Mouse (Mus musculus): ENCODE measurements at regions not wholly inside any gene's neighbourhood (a gene's known extent, or its start where the extent isn't known, plus 50 kb on each side); places are given as distances from the start of the nearest gene placed in this dataset.
A peak's percentile ranks its signal among the peaks of the same experiment; 100 is the strongest.

DNA sequence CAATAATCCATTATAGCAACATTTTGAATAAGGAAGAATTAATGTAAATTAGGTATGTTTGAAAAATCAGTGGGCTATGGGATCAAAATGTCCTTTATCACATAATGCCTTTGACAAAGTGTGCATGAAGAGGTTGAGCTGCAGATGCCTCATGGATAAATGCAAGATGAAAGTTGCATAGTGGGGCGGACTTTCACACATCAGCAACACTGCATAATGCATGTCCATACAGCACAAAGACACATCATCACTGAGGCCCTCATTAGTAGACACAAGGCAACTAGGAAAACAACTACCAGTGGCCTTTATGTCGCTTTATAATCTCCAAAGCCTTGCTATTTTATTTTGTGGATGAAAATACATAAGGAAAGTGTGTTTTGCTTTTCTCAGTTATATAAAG is 105.8 kb upstream of the Rap2b start:
- no peak for DNase-seq (ENCODE audit: low read depth)

DNA sequence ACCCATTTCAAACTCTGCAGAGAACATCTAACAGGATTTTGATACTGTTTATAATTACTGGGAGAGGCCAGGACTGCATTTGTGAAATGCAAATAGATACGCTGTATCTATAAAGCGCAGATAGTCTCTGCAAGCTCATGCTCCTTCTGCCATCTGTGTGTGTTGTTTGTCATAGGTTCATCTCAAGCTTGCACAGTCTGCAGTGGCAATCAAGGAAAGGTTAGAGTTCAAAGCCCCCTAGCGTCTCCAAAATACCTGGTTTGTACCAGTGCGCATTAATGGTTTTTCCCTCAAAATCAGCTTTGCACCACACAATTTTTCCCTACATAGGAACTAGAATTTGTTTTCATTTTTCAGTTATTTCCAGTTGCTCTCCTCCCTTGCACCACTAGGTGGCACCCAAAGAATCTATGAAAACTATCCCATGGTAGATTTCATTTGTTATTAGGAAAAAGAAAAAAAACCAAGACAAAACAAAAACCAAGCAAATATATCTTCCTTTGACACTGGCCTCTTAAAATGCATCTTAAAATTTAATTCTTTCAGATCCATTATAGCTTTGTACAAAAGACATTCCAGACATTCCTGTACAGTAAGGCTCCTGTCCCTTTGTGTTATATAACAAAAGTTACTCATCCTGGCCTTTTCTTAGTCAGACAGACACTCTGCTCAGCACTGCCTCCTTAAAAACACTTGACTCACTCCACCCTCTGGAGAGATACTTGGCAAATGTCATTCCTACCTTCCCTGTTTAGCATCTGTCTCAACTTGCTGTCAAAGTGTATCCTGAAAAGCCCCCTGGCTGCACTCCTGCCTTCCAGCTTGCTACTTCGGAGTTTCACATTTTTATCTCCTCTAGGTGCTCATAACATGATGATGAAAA is 92.7 kb upstream of the Rap2b start:
- peak; percentile 56 for DNase-seq (ENCODE audit: low read depth)

DNA sequence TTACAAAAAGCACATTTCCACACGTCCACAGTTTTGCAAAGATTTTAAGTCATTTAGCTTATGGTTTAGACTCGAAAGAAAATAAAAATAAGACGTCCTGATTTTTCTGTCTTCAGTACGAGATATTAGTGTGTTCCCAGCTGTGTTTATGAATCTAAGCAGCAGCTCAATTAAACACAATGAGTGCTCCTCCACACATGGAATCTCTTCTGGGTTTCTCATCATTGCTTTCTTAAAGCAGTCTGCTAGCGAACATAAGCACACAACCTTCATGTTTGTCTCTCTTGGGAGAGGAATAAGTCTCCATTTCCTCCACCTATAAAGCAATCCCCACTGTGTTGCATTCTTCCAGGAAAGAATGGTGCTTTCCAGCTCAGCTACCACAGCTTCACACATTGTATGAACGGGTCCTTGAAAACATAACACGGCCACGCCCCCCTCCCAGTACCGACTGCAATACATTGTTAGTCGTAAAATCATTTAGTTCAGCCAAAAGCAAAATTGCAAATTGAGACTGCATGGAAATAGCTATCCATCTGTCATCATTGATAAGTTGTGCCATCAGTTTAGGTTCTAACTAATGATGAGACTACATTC is 75.4 kb upstream of the Rap2b start:
- DNase-seq (ENCODE audit: low read depth) = no peak

DNA sequence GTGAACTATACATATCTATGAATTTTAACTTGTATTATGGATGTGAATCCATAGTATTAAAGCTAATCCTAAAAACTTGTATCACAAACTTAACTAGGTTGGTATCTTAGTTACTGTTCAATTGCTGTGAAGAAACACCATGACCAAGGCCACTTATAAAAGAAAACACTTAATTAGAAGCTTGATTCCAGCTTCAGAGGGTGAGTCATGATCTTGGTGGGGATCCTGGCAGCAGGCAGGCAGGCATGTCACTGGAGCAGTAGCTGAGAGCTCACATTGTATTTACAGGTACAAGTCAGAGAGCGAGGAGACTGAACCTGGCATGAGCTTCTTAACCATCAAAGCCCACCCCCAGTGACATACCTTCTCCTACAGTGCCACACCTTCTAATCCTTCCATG is 73.2 kb upstream of the Rap2b start:
- no peak for DNase-seq (ENCODE audit: low read depth)

DNA sequence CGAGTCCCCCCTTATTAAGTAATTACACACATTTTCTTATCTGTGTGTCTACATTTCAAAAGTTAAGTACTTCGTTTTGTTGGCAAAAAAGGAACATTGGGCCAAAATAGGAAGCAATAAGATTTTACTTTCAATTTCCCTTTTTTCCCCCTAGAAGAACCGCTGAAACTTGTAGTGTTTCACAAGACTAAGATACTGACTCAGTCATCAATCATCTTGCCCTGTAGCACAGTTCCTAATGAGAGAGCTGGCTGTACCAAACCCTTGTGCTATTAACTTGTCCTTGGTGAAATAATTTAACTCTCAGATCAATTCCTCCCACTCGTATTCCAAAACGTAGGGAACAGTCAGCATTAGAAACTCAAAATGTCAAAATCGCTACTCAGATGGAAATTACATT is 66.6 kb upstream of the Rap2b start:
- no peak for DNase-seq (ENCODE audit: low read depth)

DNA sequence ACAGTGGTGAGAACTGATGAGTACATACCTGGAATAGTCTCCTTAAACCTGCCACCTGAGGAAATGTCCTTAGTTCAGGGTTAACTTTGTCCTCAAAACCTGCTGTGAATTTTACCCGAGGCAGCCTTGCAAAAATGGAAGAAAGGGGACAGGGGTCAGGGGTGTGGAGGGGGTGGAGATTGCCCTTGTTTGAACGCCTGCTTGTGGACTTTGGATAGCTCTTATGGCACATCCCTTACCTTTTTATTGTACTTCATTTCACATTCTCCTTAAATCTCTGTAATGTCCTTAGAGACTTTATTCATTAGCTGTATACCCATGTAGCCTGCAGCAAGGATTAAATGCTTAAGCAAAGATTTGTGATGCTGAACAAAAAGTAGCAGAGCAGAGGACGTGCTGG is 64.1 kb upstream of the Rap2b start:
- no peak for DNase-seq (ENCODE audit: low read depth)

DNA sequence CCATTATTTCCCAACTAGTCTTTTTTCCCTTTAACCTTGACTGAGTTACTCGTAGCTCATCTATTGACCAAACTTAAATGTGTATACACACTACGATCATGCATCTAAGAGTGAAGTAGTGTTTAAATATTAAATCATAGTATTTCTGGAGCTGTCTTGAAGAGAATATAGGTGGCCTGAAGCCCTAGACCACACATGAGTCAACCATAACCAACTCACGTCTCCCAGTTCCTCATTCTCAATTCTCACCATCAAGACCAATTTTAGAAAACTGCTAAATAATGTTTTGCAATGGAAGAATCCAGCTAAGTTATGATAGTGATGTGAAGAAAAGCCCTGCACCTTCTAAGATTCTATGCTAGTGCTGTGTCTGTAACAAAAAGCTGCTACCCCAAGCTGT is 59.2 kb upstream of the Rap2b start:
- no peak for DNase-seq (ENCODE audit: low read depth)

DNA sequence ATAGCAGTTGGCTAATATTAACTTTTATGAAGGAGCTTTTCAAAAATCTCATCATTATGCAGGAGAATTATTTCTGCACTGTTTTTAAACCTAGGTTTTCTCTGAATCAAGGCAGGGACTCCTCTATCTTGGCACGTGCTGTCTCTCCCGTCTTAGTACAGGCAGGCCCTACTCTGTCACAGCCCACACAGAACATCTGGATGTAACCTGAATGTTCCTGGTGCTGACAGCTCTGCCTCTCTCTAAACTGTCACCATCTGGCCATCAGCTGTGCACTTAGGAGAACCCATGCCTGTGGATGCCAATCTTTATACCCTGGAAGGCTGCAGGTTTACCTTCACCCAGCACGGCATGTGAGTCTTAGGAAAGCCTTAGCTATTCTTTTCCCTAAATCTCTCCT is 58.0 kb upstream of the Rap2b start:
- DNase-seq (ENCODE audit: low read depth) = no peak

DNA sequence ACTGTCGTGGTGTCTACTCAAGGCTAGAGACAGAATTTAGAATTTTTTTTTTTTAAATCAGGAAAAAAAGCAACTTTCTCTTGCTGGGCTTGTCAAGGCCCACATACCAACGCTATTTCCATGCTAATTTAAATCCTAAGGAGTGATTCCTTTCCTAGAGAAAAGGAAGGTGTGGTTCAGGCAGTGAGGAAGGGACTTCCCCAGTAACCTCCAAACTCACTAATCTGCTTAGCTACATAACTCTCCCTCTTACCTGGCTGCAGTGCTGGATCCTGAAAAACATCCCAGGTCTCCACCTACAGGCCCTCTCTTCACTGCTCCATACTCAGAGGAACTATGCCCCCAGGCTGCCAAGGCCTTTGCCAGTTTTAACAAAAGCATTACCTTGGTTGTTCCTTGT is 55.1 kb upstream of the Rap2b start:
- DNase-seq (ENCODE audit: low read depth) = no peak

DNA sequence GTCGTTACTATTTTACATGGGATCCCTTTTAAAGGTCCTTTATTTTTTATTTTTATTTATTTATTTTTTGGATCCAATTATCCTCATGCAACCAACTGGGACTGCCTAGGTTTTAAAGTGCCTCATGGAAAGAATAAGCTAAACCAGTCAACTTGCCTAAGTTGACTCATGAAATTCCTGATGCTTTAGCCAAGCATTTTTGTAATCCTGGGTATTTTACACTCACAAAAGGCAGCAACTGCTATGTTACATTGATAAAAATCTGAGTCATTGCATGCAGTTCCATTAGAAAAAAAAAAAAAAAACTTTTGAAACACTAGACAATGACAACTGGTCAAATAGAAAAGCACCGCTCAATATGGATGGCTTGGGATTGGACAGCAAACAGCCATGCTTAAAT is 52.7 kb upstream of the Rap2b start:
- DNase-seq (ENCODE audit: low read depth) = no peak

DNA sequence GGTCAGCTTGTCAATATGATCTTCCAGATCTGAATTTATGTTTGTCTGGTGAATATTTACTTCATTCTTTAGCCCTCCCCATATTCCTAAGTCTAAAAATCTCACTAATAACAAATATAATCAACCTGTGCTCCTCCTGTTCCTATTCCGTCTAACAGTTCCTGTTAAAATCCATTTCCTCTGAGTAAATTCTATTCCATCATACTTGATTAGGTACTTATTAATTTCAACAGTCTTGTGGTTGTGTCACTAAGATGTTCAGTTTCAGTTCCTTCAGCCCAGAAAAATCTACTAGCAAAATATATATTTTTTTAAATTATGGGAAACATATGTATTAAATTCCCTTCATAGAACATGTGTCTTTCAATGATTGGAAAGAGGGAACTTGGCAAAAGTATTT is 52.2 kb upstream of the Rap2b start:
- DNase-seq (ENCODE audit: low read depth) = no peak

Data from induced T-regulatory cell, adult 2 months (primary cell).